ENCODE assay signal across 8 mouse cellular contexts in genomic region chr6:94647574-94648430, GRCm38 (mm10). TPM values are rescaled to one million over a fixed set of nuclear protein-coding genes. Genes with fewer than 3 reads are reported as not detected.
DNase-seq lines count a peak whose midpoint lies in the region; ATAC-seq and TF ChIP-seq lines count a peak whose summit lies in the region.

No protein-coding gene starts in this region.

- peak; percentile 48 for ATAC-seq in liver, embryonic 13.5 days (ENCODE audit: low read depth)
- ATAC-seq in neural tube, embryonic 12.5 days (ENCODE audit: low FRiP score, low read depth), result peak; percentile 75

- H3K4me3 ChIP-seq in heart, adult 2 months, result peak overlapping the region; percentile 30; the same call in 1 of the 2 replicates
- H3K4me3 ChIP-seq in liver, embryonic 13.5 days (replicated peaks), result no peak overlapping the region
- no peak overlapping the region for H3K4me3 ChIP-seq in neural tube, embryonic 12.5 days

- no peak for TF ChIP-seq CTCF in heart, adult 2 months (IDR thresholded peaks at IDR 0.05)

- H3K9ac ChIP-seq in heart, adult 2 months (ENCODE audit: low read depth, low read length), result peak overlapping the region; percentile 2; the same call in 1 of the 2 replicates
- no peak overlapping the region for H3K9ac ChIP-seq in liver, embryonic 13.5 days
- no peak overlapping the region for H3K9ac ChIP-seq in neural tube, embryonic 12.5 days

- TF ChIP-seq POLR2A in heart, adult 2 months (IDR thresholded peaks at IDR 0.05; ENCODE audit: insufficient read depth, low read depth, low read length), result no peak; the same call in 1 of the 2 replicates

- H3K4me2 ChIP-seq in liver, embryonic 13.5 days, result no peak overlapping the region
- peak overlapping the region; percentile 18 for H3K4me2 ChIP-seq in neural tube, embryonic 12.5 days (replicated peaks)

- WGBS in heart, adult 2 months, result 12% methylated on average over 10 of the region's 10 CpGs
- 26% methylated on average over 10 of the region's 10 CpGs for WGBS in liver, embryonic 13.5 days (ENCODE audit: insufficient replicate concordance)
- 11% methylated on average over 10 of the region's 10 CpGs for WGBS in neural tube, embryonic 12.5 days

- peak overlapping the region; percentile 93 for H3K27ac ChIP-seq in heart, adult 2 months
- no peak overlapping the region; the same call in 1 of the 2 replicates for H3K27ac ChIP-seq in liver, embryonic 13.5 days
- H3K27ac ChIP-seq in neural tube, embryonic 12.5 days, result peak overlapping the region; percentile 37; the same call in 1 of the 2 replicates

- peaks cover 27% of the 10 kb centered on the region for H3K4me1 ChIP-seq in heart, adult 2 months (ENCODE audit: control insufficient read depth, insufficient read depth, low read length)
- peaks cover 20% of the 10 kb centered on the region for H3K4me1 ChIP-seq in liver, embryonic 13.5 days (replicated peaks)
- peaks cover 28% of the 10 kb centered on the region for H3K4me1 ChIP-seq in neural tube, embryonic 12.5 days

- no peaks in the 10 kb centered on the region for H3K27me3 ChIP-seq in heart, adult 2 months (ENCODE audit: control insufficient read depth, insufficient read depth, low read length)
- H3K27me3 ChIP-seq in liver, embryonic 13.5 days, result no peaks in the 10 kb centered on the region
- H3K27me3 ChIP-seq in neural tube, embryonic 12.5 days (replicated peaks), result no peaks in the 10 kb centered on the region

- 0 out of 2 replicates have a peak, but pooled peaks have one; percentile 60 for TF ChIP-seq EP300 in heart, adult 2 months (IDR thresholded peaks at IDR 0.05; ENCODE audit: insufficient read depth, low read depth, low read length)

- peaks cover 3% of the 10 kb centered on the region; the same call in 1 of the 2 replicates for H3K79me2 ChIP-seq in heart, adult 2 months (replicated peaks; ENCODE audit: control insufficient read depth, insufficient read depth, low read length)

- no peaks in the 10 kb centered on the region for H3K9me3 ChIP-seq in liver, embryonic 13.5 days (replicated peaks)
- H3K9me3 ChIP-seq in neural tube, embryonic 12.5 days, result no peaks in the 10 kb centered on the region

- H3K36me3 ChIP-seq in heart, adult 2 months (ENCODE audit: control insufficient read depth, insufficient read depth, low read length), result peaks cover 3% of the 10 kb centered on the region
- H3K36me3 ChIP-seq in liver, embryonic 13.5 days, result no peaks in the 10 kb centered on the region
- peaks cover 3% of the 10 kb centered on the region; the same call in 1 of the 2 replicates for H3K36me3 ChIP-seq in neural tube, embryonic 12.5 days

- intact Hi-C loops in heart, adult 2 months (cut with DNase I), result loop anchor here (5.0 kb wide), 1 partner anchor 49 kb away; no protein-coding TSS in a partner anchor

- peak; percentile 38 for DNase-seq in testis, postnatal 14 days (ENCODE audit: low spot score)
- DNase-seq in testis, postnatal 10 days (ENCODE audit: low spot score), result no peak
- peak; percentile 61 for DNase-seq in embryo, embryonic 9.5 days (ENCODE audit: extremely low spot score)
- peak; percentile 80 to 87 for DNase-seq in heart, adult 2 months
- peak; percentile 73 for DNase-seq in kidney, adult 11 months
- DNase-seq in liver, embryonic 13.5 days, result no peak
- no peak for DNase-seq in B cell, adult 2 months

RNA-seq across cellular contexts. Expression of gene Lrig1, which starts 52.2 kb away (rescaled TPM):
- total RNA-seq in heart, adult 2 months (2021), result 10 to 100 TPM; 30.4 to 32.7 TPM
- 23.3 and 35.5 TPM in 2 replicates for polyA plus RNA-seq in heart, adult 2 months (2012; rRNA removed)
- 1.5 and 1.6 TPM in 2 replicates for polyA plus RNA-seq in liver, embryonic 13.5 days (2015; fragmentation: Nextera tagmentation; extraction: Ambion mirVana)
- polyA plus RNA-seq in neural tube, embryonic 12.5 days (2016; fragmentation: Nextera tagmentation; extraction: Ambion mirVana), result 20.4 and 21.0 TPM in 2 replicates

Comparison
In these comparisons a context has a peak if more than half of its experiments do, and no peak if none do; other contexts are left out.
1. DNase-seq: peak in testis, postnatal 14 days (single experiment), embryo, embryonic 9.5 days (single experiment), heart, adult 2 months (2 of 2) and kidney, adult 11 months (single experiment); none in testis, postnatal 10 days (single experiment), liver, embryonic 13.5 days (single experiment) and B cell, adult 2 months (0 of 2).